Mouse (Mus musculus): ENCODE data around the gene Slc9b1. TPM values are rescaled to one million over a fixed set of nuclear protein-coding genes. Genes with fewer than 3 reads are reported as not detected.

Gene Slc9b1
- polyA plus RNA-seq, 1 experiment from 2014 or later, result 0.17 TPM

- no peak overlapping the region for H3K27ac ChIP-seq (ENCODE audit: low read length)
- H3K4me2 ChIP-seq (ENCODE audit: low read depth, low read length), result no peak overlapping the region
- no peaks in the 10 kb centered on the region for H3K27me3 ChIP-seq (replicated peaks; ENCODE audit: control insufficient read depth, insufficient read depth, low read length)
- WGBS, result 85% methylated on average over 9 of the region's 9 CpGs
- no peak for ATAC-seq
- H3K9me3 ChIP-seq (ENCODE audit: control insufficient read depth, low read length), result no peaks in the 10 kb centered on the region; the same call in 1 of the 2 replicates
- H3K36me3 ChIP-seq (ENCODE audit: control insufficient read depth, insufficient read depth, low read length), result no peaks in the 10 kb centered on the region
- no peak overlapping the region for H3K4me3 ChIP-seq (ENCODE audit: low read length)
- no peaks in the 10 kb centered on the region for H3K4me1 ChIP-seq (ENCODE audit: control insufficient read depth, insufficient read depth, low read length)
- no peak overlapping the region for H3K9ac ChIP-seq (ENCODE audit: low read depth, low read length)
Observed at GRCm38 (mm10) chr3:135315720-135316425, 32.0 kb upstream of the Slc9b1 start.

- H3K9me3 ChIP-seq (ENCODE audit: control insufficient read depth, low read length), result no peaks in the 10 kb centered on the region; the same call in 1 of the 2 replicates
- no peaks in the 10 kb centered on the region for H3K4me1 ChIP-seq (ENCODE audit: control insufficient read depth, insufficient read depth, low read length)
- no peak overlapping the region for H3K4me3 ChIP-seq (ENCODE audit: low read length)
- 83% methylated on average over 11 of the region's 11 CpGs for WGBS
- no peak overlapping the region for H3K4me2 ChIP-seq (ENCODE audit: low read depth, low read length)
- no peaks in the 10 kb centered on the region for H3K36me3 ChIP-seq (ENCODE audit: control insufficient read depth, insufficient read depth, low read length)
- no peak overlapping the region for H3K9ac ChIP-seq (ENCODE audit: low read depth, low read length)
- H3K27me3 ChIP-seq (replicated peaks; ENCODE audit: control insufficient read depth, insufficient read depth, low read length), result no peaks in the 10 kb centered on the region
- no peak overlapping the region for H3K27ac ChIP-seq (ENCODE audit: low read length)
- ATAC-seq, result no peak
Observed at GRCm38 (mm10) chr3:135318331-135318730, 29.5 kb upstream of the Slc9b1 start.

- H3K36me3 ChIP-seq (ENCODE audit: control insufficient read depth, insufficient read depth, low read length), result no peaks in the 10 kb centered on the region
- H3K9ac ChIP-seq (ENCODE audit: low read depth, low read length), result no peak overlapping the region
- no peaks in the 10 kb centered on the region for H3K9me3 ChIP-seq (ENCODE audit: control insufficient read depth, low read length)
- no peak overlapping the region for H3K27ac ChIP-seq (ENCODE audit: low read length)
- H3K4me2 ChIP-seq (ENCODE audit: low read depth, low read length), result no peak overlapping the region
- H3K4me1 ChIP-seq (ENCODE audit: control insufficient read depth, insufficient read depth, low read length), result no peaks in the 10 kb centered on the region
- ATAC-seq, result no peak
- H3K4me3 ChIP-seq (ENCODE audit: low read length), result no peak overlapping the region
- 53% methylated on average over 6 of the region's 6 CpGs for WGBS
- no peaks in the 10 kb centered on the region for H3K27me3 ChIP-seq (replicated peaks; ENCODE audit: control insufficient read depth, insufficient read depth, low read length)
Observed at GRCm38 (mm10) chr3:135324354-135324753, 23.5 kb upstream of the Slc9b1 start.

DNA sequence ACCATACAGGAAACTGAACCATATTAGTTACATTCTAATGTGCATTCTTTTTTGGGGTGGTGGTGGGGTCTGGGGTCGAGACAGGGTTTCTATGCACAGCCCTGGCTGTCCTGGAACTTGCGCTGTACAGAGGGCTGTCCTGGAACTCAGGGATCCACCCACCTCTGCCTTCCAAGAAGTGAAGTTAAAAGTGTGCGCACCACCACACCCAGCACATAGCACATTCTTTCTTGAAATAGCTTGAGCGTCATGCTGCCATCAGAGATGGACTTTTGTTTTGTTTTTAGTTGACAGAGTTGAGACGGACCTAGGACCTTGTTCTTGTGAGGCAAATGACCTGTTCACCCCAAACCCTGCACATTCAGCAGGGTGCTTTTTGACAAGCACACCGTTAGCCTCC, 20.7 kb upstream of the Slc9b1 start:
- no peak overlapping the region for H3K27ac ChIP-seq (ENCODE audit: low read length)
- H3K36me3 ChIP-seq (ENCODE audit: control insufficient read depth, insufficient read depth, low read length), result no peaks in the 10 kb centered on the region
- no peak overlapping the region for H3K4me3 ChIP-seq (ENCODE audit: low read length)
- no peak for ATAC-seq
- H3K4me1 ChIP-seq (ENCODE audit: control insufficient read depth, insufficient read depth, low read length), result no peaks in the 10 kb centered on the region
- WGBS, result 68% methylated on average over 6 of the region's 6 CpGs
- no peaks in the 10 kb centered on the region for H3K9me3 ChIP-seq (ENCODE audit: control insufficient read depth, low read length)
- no peak overlapping the region for H3K4me2 ChIP-seq (ENCODE audit: low read depth, low read length)
- H3K9ac ChIP-seq (ENCODE audit: low read depth, low read length), result no peak overlapping the region
- no peaks in the 10 kb centered on the region for H3K27me3 ChIP-seq (replicated peaks; ENCODE audit: control insufficient read depth, insufficient read depth, low read length)

DNA sequence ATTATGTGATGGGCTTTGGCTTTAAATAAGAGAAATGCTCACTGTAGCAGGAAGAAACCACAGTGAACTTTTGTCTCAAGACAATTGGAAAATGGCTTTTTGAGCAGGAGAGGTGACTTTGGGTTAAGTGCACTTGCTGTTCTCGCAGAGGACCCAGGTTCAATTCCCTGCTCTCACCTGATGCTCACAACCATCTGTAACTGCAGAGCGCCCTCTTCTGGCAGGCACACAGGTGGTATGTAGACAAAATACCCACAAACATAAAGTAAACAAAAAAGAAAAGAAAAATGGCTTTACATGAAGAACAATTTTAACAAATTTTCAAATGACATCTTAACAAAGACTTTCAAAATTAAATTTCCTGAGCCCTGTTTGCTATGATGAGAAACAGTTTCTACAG, 20.2 kb upstream of the Slc9b1 start:
- Histone ChIP-seq H3K9ac (ENCODE audit: low read depth, low read length) (no peak overlapping the region), H3K4me3 (ENCODE audit: low read length) (no peak overlapping the region), H3K27ac (ENCODE audit: low read length) (no peak overlapping the region), H3K9me3 (ENCODE audit: control insufficient read depth, low read length) (no peaks in the 10 kb centered on the region), H3K4me1 (ENCODE audit: control insufficient read depth, insufficient read depth, low read length) (no peaks in the 10 kb centered on the region), H3K27me3 (replicated peaks; ENCODE audit: control insufficient read depth, insufficient read depth, low read length) (no peaks in the 10 kb centered on the region), H3K4me2 (ENCODE audit: low read depth, low read length) (no peak overlapping the region), H3K36me3 (ENCODE audit: control insufficient read depth, insufficient read depth, low read length) (no peaks in the 10 kb centered on the region)
- no peak for ATAC-seq
- WGBS, result 56% methylated on average over 2 of the region's 2 CpGs

DNA sequence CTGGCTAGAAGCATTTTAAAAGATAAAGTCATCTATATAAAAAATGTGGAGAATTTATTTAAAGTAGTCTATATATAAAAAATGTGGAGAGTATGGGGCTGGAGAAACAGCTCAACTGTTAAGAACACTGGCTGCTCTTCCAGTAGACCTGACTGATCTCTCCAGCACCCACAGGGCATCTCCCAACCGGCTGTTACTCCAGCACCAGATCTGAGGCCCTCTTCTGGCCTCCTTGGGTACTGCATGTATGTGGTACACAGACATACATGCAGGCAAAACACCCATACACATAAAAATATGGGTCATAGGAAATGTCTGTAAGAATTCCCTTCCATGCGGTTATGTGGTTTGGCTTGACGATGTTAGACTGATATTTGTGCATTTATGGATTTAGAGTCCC, 19.3 kb upstream of the Slc9b1 start:
- ATAC-seq, result no peak
- Histone ChIP-seq H3K9me3 (ENCODE audit: control insufficient read depth, low read length) (no peaks in the 10 kb centered on the region), H3K9ac (ENCODE audit: low read depth, low read length) (no peak overlapping the region), H3K4me1 (ENCODE audit: control insufficient read depth, insufficient read depth, low read length) (no peaks in the 10 kb centered on the region), H3K36me3 (ENCODE audit: control insufficient read depth, insufficient read depth, low read length) (no peaks in the 10 kb centered on the region), H3K4me2 (ENCODE audit: low read depth, low read length) (no peak overlapping the region), H3K4me3 (ENCODE audit: low read length) (no peak overlapping the region), H3K27me3 (replicated peaks; ENCODE audit: control insufficient read depth, insufficient read depth, low read length) (no peaks in the 10 kb centered on the region), H3K27ac (ENCODE audit: low read length) (no peak overlapping the region)
- 48% methylated on average over 3 of the region's 3 CpGs for WGBS

DNA sequence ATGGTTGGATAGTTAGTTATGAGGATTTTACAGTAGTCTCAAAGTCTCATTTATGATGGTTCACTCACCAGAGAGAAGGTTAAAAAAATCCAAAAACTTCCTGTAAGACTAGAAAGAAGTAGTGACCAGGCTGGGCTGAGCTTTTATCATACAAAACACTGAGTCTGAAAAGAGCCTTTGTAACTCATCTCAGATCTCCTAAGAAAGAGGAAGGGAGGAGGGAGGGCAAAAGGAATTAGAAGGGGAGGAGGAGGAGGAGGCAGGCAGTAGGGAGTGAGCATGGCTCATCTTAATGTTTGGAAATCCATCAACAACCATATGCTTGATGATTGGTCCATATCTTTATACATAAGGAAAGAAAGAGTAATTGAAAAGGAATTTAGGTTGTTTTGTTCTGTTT, 15.1 kb upstream of the Slc9b1 start:
- no peak overlapping the region for H3K4me2 ChIP-seq (ENCODE audit: low read depth, low read length)
- H3K27ac ChIP-seq (ENCODE audit: low read length), result no peak overlapping the region
- no peaks in the 10 kb centered on the region for H3K4me1 ChIP-seq (ENCODE audit: control insufficient read depth, insufficient read depth, low read length)
- no peak for ATAC-seq
- H3K9ac ChIP-seq (ENCODE audit: low read depth, low read length), result no peak overlapping the region
- H3K27me3 ChIP-seq (replicated peaks; ENCODE audit: control insufficient read depth, insufficient read depth, low read length), result no peaks in the 10 kb centered on the region
- no peak overlapping the region for H3K4me3 ChIP-seq (ENCODE audit: low read length)
- no peaks in the 10 kb centered on the region for H3K36me3 ChIP-seq (ENCODE audit: control insufficient read depth, insufficient read depth, low read length)
- no peaks in the 10 kb centered on the region for H3K9me3 ChIP-seq (ENCODE audit: control insufficient read depth, low read length)

DNA sequence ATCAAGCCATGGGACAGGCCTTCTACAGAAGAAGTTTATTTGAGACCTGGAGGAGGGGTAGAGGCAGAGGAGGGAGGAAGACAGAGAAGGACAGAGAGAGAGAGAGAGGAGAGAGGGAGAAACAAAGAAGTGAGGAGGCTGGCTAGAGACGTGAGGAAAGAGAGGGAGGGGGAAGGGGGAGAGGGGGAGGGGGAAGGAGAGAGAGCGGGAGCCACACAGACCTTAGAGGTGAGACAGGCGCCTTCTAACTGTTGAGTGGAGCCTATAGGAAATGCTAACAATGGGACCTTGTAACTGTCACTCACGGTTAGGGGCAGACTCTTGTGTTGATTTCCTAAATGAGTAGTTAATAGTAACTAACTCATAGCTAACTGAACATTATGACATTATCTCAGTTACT, 14.1 kb upstream of the Slc9b1 start:
- Histone ChIP-seq H3K4me2 (ENCODE audit: low read depth, low read length) (no peak overlapping the region), H3K4me1 (ENCODE audit: control insufficient read depth, insufficient read depth, low read length) (no peaks in the 10 kb centered on the region), H3K9me3 (ENCODE audit: control insufficient read depth, low read length) (no peaks in the 10 kb centered on the region), H3K36me3 (ENCODE audit: control insufficient read depth, insufficient read depth, low read length) (no peaks in the 10 kb centered on the region), H3K4me3 (ENCODE audit: low read length) (no peak overlapping the region), H3K9ac (ENCODE audit: low read depth, low read length) (no peak overlapping the region), H3K27ac (ENCODE audit: low read length) (no peak overlapping the region), H3K27me3 (replicated peaks; ENCODE audit: control insufficient read depth, insufficient read depth, low read length) (no peaks in the 10 kb centered on the region)
- no peak for ATAC-seq
- 48% methylated on average over 4 of the region's 4 CpGs for WGBS

- Histone ChIP-seq H3K27ac (ENCODE audit: low read length) (no peak overlapping the region), H3K9ac (ENCODE audit: low read depth, low read length) (no peak overlapping the region), H3K36me3 (ENCODE audit: control insufficient read depth, insufficient read depth, low read length) (no peaks in the 10 kb centered on the region), H3K27me3 (replicated peaks; ENCODE audit: control insufficient read depth, insufficient read depth, low read length) (no peaks in the 10 kb centered on the region), H3K4me1 (ENCODE audit: control insufficient read depth, insufficient read depth, low read length) (no peaks in the 10 kb centered on the region), H3K4me2 (ENCODE audit: low read depth, low read length) (no peak overlapping the region), H3K9me3 (ENCODE audit: control insufficient read depth, low read length) (no peaks in the 10 kb centered on the region), H3K4me3 (ENCODE audit: low read length) (no peak overlapping the region)
- no peak for ATAC-seq
Observed at GRCm38 (mm10) chr3:135349022-135349421, 1.2 kb downstream of the Slc9b1 start.

DNA sequence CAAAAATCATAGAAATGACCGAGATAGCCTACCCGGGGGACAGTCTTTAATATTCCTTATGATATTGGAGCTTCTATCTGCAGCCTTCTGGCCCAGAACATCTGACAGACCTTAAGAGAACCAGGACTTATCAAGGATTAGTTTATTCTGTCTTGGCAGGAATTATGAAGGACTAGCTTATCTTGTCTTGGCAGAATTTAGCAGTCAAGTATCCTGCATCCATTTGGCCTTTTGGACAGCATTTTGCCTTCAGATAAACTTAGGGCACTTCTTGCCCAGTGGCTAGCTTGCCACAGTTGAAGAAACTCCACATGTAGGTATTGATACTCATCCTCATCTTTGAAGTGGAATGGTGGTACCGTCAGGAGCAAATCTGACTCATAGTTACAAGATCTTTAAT, 4.0 kb downstream of the Slc9b1 start:
- no peaks in the 10 kb centered on the region for H3K4me1 ChIP-seq (ENCODE audit: control insufficient read depth, insufficient read depth, low read length)
- no peak overlapping the region for H3K9ac ChIP-seq (ENCODE audit: low read depth, low read length)
- no peak overlapping the region for H3K4me2 ChIP-seq (ENCODE audit: low read depth, low read length)
- no peaks in the 10 kb centered on the region for H3K27me3 ChIP-seq (replicated peaks; ENCODE audit: control insufficient read depth, insufficient read depth, low read length)
- H3K27ac ChIP-seq (ENCODE audit: low read length), result no peak overlapping the region
- 90% methylated on average over 3 of the region's 3 CpGs for WGBS
- no peak for ATAC-seq
- no peak overlapping the region for H3K4me3 ChIP-seq (ENCODE audit: low read length)
- no peaks in the 10 kb centered on the region for H3K36me3 ChIP-seq (ENCODE audit: control insufficient read depth, insufficient read depth, low read length)
- no peaks in the 10 kb centered on the region for H3K9me3 ChIP-seq (ENCODE audit: control insufficient read depth, low read length)

Measured in intestine, embryonic 16.5 days (tissue).